Mouse (Mus musculus) 3T3-L1 (cell line): Measurements from ENCODE around the gene Ccdc62.
A peak's percentile ranks its signal among the peaks of the same experiment; 100 is the strongest.

Source experiments
- DNase-seq: peaks from one replicate; pipeline ENCODE4 v3.0.0-alpha.2; 2015; ENCODE audit warnings: low read depth, low spot score

The Ccdc62 gene

GRCm38 (mm10) chr5:123930508-123930989 is at the start of gene Ccdc62:
Gene Ccdc62 (plus strand): TSS chr5:123930679.
- DNase-seq = peak; percentile 93

GRCm38 (mm10) chr5:123880778-123881177 is 49.7 kb upstream of the Ccdc62 start:
- DNase-seq = no peak

GRCm38 (mm10) chr5:123883891-123884290 is 46.6 kb upstream of the Ccdc62 start:
- no peak for DNase-seq

- no peak for DNase-seq
Observed at GRCm38 (mm10) chr5:123884332-123884731, 46.1 kb upstream of the Ccdc62 start.

- no peak for DNase-seq
Observed at GRCm38 (mm10) chr5:123886365-123886764, 44.1 kb upstream of the Ccdc62 start.

GRCm38 (mm10) chr5:123890312-123890711 is 40.2 kb upstream of the Ccdc62 start:
- DNase-seq = no peak

GRCm38 (mm10) chr5:123890987-123891386 is 39.5 kb upstream of the Ccdc62 start:
- DNase-seq = no peak

GRCm38 (mm10) chr5:123891669-123892068 is 38.8 kb upstream of the Ccdc62 start:
- DNase-seq = peak; percentile 25

- no peak for DNase-seq
Observed at GRCm38 (mm10) chr5:123893520-123893919, 37.0 kb upstream of the Ccdc62 start.

GRCm38 (mm10) chr5:123896395-123896794 is 34.1 kb upstream of the Ccdc62 start:
- DNase-seq = no peak

GRCm38 (mm10) chr5:123897352-123897751 is 33.1 kb upstream of the Ccdc62 start:
- DNase-seq = no peak

GRCm38 (mm10) chr5:123904059-123904672 is 26.3 kb upstream of the Ccdc62 start:
- no peak for DNase-seq

- peak; percentile 54 for DNase-seq
Observed at GRCm38 (mm10) chr5:123906146-123906975, 24.1 kb upstream of the Ccdc62 start.

- peak; percentile 95 for DNase-seq
Observed at GRCm38 (mm10) chr5:123906976-123907630, 23.4 kb upstream of the Ccdc62 start, which contains the start of gene Denr. Gene Denr (plus strand): TSS chr5:123907175.

GRCm38 (mm10) chr5:123907631-123907977 is 22.9 kb upstream of the Ccdc62 start:
- no peak for DNase-seq

- no peak for DNase-seq
Observed at GRCm38 (mm10) chr5:123914852-123915251, 15.6 kb upstream of the Ccdc62 start.

- no peak for DNase-seq
Observed at GRCm38 (mm10) chr5:123922112-123922511, 8.4 kb upstream of the Ccdc62 start.

- no peak for DNase-seq
Observed at GRCm38 (mm10) chr5:123927118-123927517, 3.4 kb upstream of the Ccdc62 start, which contains the start of gene Gm43518. Gene Gm43518 (plus strand): TSS chr5:123927418.

- no peak for DNase-seq
Observed at GRCm38 (mm10) chr5:123931131-123931530, 652 bp downstream of the Ccdc62 start.

GRCm38 (mm10) chr5:123932927-123933326 is 2.4 kb downstream of the Ccdc62 start:
- peak; percentile 34 for DNase-seq

- DNase-seq = no peak
Observed at GRCm38 (mm10) chr5:123933556-123933955, 3.1 kb downstream of the Ccdc62 start.

- peak; percentile 12 for DNase-seq
Observed at GRCm38 (mm10) chr5:123933957-123934591, 3.6 kb downstream of the Ccdc62 start.
